Mouse (Mus musculus) spleen, postnatal 14 days (tissue): ENCODE data around the gene Fam129b.
A peak's percentile ranks its signal among the peaks of the same experiment; 100 is the strongest.
"Not testable (repeated sequence)": the region's sequence is repeated elsewhere in the genome, so short reads cannot be mapped to it uniquely, and the experiment has no call there.

ENCODE experiments used
- DNase-seq, 2 experiments: peaks; one replicate each; pipeline ENCODE4 v3.0.0; 2021 to 2022; ENCODE audit warnings: low spot score in 2 of 2

Fam129b gene

DNA sequence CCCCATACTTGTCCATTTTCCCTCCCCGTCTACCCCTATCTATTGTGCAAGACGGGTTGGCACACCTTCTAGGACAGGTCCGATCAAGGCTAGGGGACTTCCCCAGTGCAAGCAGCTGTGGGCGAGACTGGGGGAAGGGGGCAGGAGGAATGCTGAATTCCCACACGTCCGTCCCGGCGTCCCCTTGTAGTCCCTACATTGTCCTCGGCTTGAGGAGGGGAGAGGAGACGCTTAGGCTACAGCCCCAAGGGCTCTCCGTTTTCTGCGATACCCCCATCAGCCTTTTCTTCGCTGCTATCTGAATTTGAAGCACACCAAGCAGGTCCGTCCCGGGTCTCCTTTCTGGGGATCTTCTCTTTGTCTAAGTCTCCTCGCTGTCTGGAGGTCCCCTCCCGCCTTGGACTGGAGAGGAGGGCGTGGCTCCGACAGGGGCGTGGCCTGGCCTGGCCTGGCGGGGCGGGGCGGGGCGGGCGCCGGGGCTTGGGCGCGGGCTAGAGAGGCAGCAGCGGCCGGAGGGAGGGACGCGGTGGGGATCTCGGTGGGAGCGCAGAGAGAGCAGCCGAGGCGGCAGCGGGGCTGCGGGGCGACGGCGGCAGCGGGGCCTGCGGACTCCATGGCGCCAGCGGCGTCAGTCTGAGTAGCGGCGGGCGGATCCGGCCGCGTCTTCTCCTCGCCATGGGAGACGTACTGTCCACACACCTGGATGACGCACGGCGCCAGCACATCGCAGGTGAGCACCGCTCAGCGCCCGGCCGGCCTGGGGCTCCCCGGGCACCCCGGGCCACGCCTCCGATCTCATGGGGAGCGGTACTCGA lies at the start of gene Fam129b:
Gene Fam129b (plus strand): TSS at position 440 of the 815 bp plus-strand sequence.
- DNase-seq = peak; percentile 68 to 70

DNA sequence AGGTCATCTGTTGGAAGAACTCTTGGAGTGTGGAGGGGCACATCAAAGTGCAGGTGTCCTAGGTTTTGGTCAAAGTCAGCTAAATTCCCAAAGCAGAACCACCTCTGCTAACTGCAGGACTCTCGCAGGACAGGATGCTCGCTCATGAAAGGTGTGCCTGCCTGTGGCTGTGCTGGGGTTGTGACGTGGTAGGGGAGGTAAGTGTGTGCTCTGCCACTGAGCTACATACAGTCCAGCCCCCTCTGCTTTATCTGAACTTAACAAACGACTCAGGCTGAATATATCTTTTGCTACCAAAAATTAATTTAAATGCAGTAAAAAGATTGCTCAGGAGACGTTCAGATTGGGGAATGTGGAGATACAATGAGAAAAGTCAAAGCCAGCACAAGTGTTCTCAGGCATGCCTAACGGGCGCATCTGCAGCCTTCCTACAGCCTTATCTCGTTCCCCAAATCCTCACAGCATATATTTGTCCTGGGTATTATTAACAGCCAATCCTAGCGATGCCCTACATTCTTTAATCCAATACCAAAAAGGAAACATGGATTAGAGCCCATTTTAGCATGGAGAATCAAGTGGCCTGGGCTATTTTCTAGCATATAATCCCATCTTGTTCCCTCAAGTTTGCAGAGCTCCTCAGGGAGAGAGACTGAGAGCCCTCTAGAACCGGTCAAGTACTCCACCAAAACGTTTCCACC lies 46.8 kb upstream of the Fam129b start:
- no peak for DNase-seq

DNA sequence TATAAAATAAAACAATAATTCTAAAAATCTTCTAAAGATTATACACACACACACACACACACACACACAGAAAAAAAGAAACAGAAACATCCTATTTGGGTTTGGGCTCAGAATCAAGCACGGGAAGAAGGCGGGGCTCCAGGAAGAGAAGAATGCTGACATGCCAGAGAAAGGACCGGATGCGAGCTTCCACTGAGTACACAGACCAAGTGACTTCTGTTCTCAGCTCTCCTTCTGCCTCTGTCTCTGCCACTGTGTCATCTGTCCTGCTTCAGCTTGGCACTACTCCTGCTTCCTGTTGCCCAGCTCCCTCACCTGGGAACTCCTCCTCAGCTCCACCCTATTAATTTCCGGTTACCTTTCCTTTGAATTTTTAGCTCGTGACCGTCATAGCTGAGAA lies 41.4 kb upstream of the Fam129b start:
- peak in 1 of 2 experiments; percentile 11 for DNase-seq

DNA sequence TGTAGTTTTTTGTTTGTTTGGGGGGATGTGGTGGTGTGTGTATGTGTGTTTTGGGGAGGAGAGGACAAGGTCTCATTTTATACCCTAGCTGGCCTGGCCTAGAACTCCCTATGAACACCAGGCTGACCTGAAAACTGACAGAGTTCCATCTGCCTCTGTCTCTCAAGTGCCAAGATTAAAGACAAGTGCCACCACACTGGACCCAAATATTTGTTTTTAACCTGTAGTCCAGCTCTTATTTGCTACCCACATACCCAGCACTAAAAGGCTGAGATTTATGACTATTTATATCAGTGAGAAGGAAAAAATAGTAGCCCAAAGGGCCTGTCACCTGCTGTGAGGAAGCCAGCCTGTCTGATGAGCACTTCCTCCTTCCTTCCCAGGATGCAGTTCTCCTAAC lies 40.3 kb upstream of the Fam129b start:
- no peak for DNase-seq

DNA sequence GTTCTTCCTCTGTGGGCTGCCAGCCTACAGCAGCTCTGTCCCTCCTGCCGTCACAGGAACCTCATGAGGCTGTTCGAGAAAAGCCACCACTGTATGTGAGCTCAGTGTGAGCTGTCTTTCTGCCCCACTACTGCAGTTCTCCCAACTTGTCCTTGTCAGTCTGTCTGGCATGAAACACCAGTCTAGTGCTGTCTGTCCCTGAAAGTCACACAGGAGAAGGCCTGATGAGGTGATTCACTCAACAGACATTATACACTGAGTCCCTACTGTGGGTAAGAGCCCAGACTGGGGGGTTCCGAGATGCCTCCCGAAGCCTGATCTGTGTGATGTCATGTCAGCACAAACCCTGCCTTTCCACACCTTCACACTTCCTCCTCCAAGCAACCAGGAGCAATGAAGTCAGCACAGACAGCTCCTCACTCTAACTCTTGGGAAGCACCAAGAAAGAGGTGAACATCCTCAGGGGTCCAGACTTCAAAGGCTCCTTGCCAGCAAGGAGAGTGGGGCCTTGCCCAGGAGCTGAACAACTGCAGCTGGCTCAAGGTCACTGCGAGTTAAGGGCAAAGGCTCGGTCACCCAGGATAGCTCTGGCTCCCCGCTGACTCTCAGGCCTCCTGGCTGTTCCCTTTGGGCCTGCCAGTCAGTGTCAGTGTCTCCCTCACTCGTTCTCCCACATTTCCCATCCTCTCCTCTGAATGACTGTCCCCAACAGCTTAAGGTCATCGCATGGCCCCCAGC lies 37.6 kb upstream of the Fam129b start:
- DNase-seq = no peak

DNA sequence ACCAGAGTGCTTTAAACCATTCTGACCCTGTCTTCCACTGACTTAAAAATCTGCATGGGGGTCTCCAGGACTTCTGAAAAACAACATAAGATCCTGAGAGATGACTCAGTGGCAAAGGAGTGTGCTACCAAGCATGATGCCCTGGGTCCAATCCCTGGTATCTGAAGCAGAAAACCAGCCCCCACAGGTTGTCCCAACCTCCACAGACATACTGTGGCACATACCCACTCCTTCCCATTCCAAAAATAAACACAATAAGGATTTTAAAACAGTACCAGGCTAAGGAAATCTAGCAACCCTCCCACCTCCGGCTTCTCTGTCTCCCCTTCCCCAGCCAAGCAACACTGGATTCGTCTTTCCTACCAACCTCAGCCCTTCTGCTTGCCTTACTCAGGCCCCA lies 36.7 kb upstream of the Fam129b start:
- no peak for DNase-seq

DNA sequence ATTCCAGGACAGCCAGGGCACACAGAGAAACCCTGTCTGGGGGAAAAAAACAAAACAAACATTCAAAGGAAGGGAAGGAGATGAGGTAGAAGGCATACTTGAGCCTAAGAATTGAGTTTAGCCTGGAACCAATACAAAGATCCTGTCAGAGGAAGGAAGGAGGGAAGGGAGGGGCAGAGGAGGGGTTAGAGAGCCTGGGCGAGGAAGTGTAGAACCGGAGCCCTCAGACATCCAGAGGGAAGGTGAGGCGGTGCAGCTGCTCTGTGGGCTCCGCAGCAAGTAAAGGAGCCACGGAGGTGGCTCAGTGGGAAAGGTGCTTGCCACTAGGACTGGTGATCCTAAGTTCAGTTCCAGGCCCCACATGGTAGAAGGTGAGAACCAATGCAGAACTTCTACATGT lies 34.8 kb upstream of the Fam129b start:
- no peak for DNase-seq

DNA sequence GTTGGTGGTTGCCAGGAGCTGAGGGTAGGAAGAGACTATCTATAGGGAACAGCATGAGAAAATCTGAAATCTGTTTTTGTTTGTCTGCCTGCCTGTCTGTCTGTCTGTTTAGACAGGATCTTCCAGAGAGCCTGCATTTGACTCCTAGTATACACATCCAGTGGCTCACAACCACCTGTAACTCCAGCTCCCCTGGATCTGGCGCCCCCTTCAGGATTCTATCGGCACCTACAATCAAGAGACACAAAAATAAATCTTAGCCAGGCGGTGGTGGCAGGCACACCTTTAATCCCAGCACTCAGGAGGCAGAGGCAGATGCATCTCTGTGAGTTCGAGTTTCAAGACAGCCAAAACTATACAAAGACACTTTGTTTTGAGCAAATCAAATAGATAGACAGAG lies 33.4 kb upstream of the Fam129b start:
- DNase-seq = no peak

DNA sequence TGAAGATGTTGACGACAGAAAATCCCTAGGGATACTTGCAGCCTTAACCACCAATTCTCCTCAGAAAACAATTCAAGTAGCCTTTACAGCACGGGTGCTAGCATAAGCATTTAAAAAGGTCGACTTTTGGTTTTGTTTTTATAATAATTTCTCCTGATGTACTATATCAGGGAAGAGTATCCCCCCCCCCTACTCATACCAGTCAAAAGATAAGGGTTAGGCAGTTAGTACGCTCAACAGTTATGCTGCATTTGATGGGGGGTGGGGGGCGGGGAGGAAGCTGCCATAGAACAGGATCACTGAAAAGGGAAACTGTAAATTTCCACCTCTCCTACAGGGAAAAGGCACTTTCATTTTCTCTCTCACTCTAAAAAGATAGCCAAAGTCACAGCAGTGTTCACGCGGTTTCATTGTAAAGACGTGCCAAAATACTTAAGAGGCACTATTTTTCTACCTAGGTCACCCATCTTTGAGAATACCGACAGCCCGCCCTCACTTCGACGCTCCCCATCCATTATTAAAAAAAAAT lies 30.3 kb upstream of the Fam129b start:
- no peak for DNase-seq

DNA sequence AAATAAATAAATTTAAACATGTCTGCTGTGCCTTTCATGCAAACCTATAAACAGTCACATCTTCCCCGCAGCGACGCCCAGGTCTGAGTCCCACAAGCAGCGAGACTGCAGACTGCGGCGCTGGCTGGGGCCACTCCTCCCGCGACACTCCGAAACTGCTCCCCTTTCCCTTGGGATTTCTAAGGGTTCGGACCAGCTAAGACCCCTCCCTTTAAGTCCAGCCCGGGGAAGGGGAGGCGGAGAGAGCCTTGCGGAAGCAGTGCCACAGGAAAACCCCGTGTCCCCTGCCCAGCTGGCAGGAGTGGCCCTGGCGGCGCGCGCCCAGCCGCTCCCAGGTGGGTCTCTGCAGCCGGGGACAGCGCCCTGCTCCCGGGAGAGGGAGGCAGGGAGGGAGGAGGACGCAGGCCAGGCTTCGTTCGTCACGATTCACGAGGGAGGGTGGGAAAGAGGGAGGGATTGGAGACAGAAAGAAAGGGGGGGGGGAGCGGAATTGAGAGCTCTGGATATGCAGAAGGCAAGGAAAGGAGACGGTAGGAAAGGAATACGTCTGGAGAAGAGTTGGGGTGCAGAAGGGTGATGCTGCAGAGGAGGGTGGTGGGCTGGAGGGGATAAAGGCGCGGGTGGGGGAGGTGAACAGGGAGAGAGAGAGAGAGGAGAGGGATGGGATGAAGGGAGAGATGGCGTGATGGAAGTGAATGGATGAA lies 29.7 kb upstream of the Fam129b start:
- no peak for DNase-seq

DNA sequence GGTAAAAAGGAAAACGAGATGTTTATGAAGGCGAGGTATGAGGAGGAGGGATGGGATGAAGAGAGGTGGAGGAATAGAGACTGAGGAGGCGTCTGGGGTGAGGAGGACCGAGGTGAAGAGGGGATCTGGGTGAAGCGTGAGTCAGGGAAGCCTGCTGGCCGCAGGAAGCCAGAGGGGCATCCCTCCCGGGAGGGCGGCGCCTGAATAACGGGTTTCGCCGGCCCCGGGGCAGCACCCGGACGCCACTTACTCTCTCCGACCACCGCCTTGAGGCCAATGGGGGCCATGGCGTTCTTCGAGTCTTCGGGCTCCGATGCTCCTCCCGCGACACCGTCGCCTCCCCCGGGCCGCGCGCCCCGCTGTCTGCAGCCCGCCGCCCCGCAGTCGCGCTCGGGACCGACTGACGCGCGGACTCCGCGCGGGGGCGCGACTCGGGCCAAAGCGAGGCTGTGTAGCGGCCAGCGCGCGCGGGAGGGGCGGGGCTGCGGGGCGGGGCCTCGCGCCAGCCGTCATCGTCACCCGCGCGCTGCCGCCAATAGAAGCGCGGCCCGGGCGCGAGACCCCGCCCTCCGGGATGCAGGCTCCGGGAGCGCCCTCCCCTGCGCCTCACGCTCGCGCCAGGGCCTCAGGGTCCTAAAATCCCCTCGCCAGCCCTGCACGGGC lies 29.0 kb upstream of the Fam129b start, which contains the start of gene Stxbp1:
Gene Stxbp1 (minus strand): TSS at position 441 of the 663 bp plus-strand sequence.
- peak; percentile 75 to 83 for DNase-seq

DNA sequence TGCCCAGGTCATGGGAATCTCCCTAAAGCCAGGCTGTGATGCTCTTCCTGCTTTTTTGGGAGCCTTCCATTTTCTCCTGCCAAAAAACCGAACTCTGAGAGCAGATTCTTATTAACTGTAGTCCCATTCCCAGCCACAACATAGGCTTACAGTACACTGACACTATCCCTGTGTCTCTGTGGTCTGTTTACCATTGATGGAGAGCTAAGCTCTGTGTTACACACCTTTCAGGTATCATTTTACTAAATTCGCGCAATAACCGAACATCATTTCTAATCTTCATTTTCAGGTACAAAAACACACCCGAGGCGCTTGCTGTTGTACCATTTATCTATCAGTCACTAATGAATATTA lies 28.5 kb upstream of the Fam129b start:
- no peak for DNase-seq

DNA sequence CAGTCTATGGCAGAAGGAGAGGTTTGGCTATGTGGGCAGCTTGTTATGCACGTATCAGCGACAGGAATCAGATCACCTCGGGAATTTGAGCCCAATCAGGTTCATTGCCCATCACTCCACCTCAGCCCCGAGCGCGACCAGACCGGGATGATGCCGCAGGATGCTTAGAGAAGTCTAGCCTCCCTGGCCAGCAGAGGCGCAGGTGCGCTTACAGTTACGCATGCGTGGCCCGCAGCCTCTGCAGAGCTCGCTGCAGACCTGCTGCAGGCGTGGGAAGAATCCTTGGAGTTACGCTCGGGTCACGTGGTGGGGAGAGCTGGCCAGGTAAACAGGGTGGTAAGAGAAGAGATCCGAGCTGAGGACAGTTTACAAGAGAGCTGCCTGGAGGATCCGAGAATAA lies 23.8 kb upstream of the Fam129b start:
- no peak for DNase-seq

DNA sequence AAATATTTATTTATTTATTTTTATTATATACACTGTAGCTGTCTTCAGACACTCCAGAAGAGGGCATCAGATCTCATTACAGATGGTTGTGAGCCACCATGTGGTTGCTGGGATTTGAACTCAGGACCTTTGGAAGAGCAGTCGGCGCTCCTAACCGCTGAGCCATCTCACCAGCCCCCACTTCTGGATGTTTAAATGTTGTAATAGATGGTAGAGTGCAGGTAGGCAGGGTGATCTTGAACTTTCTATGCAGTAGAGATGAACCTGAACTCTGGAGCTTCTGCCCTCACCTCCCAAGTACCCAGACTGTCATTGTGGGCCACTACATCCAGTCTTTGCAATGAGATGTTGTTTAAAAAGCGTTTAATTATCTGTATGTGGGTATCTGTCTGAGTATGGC lies 22.2 kb upstream of the Fam129b start:
- not testable (repeated sequence) for DNase-seq

DNA sequence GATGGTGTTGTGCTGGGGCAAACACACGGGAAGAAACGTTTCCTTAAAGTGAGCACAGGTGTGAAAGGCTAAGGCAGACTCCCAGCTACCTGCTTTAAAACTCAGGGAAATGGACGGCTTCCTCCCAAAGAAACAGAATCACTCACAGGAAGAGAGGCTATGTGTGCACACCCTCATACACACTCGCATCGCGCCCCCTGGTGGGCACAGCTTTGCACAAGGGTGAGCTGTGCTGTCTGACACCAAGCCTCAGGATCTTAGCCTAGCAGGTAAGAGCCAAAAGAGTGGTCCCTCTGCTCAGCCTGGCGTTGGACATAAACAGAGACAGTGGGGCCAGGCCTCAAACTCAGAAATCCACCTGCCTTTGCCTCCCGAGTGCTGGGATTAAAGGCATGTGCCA lies 21.7 kb upstream of the Fam129b start:
- peak; percentile 72 to 86 for DNase-seq

DNA sequence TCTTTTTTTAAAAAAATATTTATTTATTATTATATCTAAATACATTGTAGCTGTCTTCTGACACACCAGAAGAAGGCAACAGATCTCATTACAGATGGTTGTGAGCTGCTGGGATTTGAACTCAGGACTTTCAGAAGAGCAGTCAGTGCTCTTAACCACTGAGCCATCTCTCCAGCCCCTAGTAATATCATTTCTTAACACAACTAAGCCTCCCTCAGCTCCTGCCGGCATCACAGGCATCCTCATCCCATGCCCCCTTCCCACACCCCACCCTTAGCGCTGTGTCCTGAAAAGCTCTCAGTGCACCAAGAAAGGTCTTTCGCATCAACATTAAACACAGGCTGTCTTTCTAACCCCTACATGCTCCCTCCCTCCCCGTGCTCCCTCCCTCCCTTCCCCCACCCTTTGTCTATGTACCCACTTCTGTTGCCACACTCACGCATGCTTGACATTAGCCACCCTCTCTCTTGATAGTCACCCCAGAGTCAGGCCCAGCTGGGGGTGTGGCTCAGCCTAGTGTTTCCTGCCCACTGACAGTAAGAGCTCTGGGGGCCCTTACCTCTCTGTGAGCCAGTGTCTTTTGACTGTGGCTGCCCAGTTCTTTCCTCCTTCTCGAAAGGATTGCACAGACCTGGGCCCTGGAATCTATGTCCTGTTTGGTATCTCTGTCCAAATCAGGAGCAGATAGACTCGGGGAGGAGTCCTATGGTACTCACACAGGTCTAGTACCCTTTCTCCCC lies 20.7 kb upstream of the Fam129b start:
- no peak for DNase-seq

DNA sequence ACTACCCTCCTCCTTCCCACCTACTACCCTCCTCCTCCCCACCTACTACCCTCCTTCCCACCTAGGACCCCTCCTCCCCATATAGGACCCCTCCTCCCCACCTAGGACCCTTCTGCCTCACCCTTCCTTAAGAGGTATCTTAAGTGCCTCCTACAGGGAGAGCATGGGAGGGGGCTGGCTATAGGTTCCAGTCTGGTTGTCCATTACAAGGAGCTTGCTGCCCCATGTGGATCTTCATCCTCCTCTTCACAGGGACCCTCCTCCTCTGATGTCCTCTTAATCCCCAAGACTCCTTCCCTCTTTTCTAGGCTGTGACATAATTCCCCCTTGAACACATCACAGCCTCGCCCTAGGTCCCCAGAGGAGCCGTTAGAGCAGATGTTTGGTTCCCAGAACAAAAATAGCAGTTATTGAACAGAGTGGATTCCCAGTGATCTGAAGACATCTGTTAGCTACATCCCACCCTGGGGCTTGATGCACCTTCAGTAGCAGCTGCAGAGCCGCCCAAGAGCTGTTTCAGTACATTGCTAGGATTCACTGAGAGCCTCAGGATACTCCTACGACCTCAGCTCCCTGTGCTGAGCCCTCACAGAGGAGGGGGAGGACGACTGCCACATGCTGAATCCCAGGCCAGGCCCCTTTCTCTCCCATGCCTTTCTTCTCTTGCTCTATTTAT lies 20.0 kb upstream of the Fam129b start:
- no peak for DNase-seq

DNA sequence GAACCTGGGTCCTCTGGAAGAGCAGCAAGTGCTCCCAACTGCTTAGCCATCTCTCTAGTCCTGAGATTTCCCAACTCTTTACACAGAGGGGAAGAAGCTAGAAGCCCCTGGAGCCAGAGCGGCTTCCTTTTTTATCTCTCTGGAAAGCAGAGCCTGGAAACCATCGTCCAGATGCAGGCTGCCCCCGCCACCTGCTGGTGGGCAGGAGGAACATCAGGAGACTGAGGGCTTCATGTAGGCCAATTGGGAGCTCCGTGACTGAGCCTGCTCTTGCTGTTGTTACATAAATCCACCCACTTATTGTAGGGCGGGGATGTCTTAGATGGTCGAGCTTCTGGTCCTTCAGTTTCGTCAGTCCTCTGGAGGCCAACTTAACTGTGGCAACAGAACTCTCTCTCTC lies 18.3 kb upstream of the Fam129b start:
- DNase-seq = peak; percentile 36 to 63

DNA sequence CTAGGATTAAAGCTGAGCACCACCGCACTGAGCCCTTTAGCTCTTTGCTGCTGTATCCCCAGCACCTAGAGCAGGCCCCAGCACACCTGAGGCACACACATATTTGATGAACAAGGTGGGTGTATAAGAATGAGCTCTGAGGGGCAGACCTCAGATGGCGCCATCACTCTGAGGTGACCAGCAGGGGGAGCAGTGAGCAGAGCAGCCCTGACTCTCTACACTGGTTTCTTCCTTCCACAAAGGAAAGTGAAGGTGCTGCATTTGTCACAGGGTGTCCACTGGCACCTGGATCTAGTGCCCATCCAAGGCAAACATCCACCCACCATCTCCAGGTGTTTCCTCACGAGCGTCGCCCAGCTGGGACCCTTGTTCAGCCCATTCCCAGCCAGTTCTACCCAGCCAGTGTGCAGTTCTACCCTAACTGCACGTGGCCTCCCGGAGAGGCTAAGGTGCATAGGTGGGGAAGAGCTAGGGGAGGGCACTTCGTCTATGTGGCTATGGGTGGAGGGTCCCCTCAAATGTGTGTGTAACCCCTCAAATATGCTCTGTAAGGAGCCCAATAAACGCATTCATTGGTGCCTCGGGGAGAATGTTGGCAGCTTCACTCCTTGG lies 16.8 kb upstream of the Fam129b start:
- peak in 1 of 2 experiments; percentile 61 for DNase-seq
